Mouse (Mus musculus) frontal cortex, postnatal 25 days (tissue): ENCODE measurements around the gene N4bp2.
A peak's percentile ranks its signal among the peaks of the same experiment; 100 is the strongest.
"Not testable (repeated sequence)": the region's sequence is repeated elsewhere in the genome, so short reads cannot be mapped to it uniquely, and the experiment has no call there.

Source experiments
- DNase-seq, 2 experiments: peaks; one replicate each; pipeline ENCODE4 v3.0.0; 2022; ENCODE audit warnings: low spot score in 2 of 2

N4bp2 gene

GRCm38 (mm10) chr5:65763088-65763915, at the start of gene N4bp2:
N4bp2 (plus strand) TSS chr5:65763521.
- DNase-seq: peak; percentile 19 to 44

DNA sequence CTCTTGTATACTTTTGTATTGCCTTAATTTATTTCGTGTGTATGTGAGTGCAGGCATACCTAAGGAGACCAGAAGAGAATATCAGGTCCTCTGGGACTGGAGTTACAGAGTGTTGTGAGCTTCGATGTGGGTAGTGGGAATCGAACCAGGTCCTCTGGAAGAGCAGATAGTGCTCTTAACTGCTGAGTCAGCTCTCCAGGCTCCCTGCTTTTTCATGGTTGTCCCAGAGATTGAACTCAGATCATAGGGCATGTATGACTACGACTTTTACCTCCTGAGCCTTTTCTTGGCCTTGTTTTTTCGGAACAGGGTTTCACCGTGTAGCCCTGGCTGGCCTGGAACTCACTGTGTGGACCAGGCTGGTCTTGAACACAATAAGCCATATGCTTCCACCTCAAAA, 48.2 kb upstream of the N4bp2 start:
- DNase-seq: no peak

DNA sequence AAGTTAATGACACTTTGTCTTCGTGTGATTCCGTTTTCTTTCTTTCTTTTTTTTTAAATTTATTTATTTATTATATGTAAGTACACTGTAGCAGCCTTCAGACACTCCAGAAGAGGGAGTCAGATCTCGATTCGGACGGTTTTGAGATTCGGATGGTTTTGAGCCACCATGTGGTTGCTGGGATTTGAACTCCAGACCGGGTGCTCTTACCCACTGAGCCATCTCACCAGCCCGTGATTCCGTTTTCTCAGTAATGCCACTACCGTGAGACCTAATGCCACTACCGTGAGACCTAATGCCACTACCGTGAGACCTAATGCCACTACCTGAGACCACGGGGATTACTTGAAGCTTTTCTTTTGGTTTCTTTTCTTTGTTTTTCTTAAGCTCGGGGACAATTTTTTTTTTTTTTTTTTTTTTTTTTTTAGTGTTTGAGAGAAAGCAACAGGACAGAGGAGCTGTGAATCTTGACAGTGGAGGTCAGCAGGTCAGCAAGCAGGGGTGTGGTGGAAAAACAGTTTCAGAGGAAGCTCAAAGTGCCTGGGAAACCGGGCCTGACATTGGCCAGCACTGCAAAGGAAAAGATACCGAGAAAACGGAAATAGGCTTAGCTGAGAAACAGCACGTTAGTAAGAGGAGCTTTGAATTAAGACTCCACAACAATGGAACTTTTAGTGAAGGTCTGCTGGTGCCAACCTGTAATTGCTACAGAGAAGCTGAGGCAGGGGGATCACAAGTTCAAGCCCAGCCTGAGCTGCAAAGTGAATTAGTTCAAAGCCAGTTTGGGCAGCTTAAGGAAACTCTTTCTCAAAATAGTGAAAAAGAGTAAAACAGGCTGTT, 46.0 kb upstream of the N4bp2 start:
- no peak for DNase-seq

GRCm38 (mm10) chr5:65717903-65718211, 45.5 kb upstream of the N4bp2 start:
- not testable (repeated sequence) for DNase-seq

GRCm38 (mm10) chr5:65718368-65718767, 45.0 kb upstream of the N4bp2 start:
- no peak for DNase-seq

- peak; percentile 8 to 23 for DNase-seq
These were observed 38.8 kb upstream of the N4bp2 start for GRCm38 (mm10) chr5:65724311-65725054.

GRCm38 (mm10) chr5:65731173-65732007, 31.9 kb upstream of the N4bp2 start:
- DNase-seq: no peak

DNA sequence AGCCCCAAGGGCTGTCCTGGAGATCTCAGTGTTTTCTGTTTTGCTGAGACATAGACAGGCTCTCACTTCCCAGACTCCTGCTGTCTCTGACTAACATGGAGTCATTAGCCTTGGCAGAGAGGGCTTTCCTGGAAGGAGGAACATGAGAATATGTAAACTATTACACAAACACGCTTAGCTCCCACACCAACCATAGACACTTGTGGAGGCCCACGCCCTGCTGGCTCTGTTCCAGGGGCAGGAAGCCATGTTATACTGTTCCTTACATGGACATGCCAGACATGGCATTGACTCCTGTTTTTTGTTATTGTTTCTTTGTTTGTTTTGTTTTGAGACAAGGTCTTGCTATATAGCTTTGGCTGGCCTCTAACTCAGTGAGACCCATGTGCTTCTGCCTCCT, 27.7 kb upstream of the N4bp2 start:
- no peak for DNase-seq

- no peak for DNase-seq
These were observed 24.0 kb upstream of the N4bp2 start for GRCm38 (mm10) chr5:65739366-65739765.

GRCm38 (mm10) chr5:65746908-65747307, 16.4 kb upstream of the N4bp2 start:
- DNase-seq: no peak

- DNase-seq: no peak
These were observed 14.9 kb upstream of the N4bp2 start for GRCm38 (mm10) chr5:65748386-65748785.

DNA sequence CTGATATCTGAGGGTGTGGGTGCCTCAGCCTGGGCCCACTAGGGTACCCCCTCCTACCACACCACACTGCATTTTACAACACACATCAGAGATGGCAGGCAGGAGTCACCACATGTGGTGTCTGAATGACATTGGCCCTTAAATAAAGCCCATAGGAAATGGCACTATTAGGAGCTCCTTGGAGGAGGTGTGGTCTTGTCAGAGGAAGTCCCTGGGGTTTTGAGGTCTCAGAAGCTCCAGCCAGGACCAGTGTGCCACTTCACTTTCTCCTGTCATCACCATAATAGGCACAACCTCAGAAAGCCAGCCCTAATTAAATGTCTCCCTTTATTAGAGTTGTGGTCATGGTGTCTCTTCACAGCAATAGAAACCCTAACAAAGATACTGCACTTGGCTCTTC, 14.4 kb upstream of the N4bp2 start:
- DNase-seq: no peak

DNA sequence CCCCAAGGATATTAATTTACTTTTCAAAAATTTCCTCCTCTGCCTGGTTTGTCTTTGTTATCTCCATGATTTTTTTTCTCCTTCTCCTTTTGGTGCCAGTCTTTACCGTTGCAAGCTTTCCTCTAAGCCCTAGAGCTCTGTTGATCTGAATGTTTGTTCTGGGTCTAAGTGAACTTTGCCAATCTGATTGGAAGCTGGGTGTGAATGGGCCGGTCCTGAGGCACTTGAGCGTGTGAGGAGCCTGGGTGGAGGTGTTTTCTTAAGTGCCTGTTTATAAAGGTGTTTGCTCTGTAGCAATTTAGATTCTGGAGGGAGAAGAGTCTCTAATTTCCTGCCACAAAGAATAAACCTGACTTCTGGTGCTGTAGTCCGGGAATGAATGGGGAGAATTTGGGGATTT, 11.3 kb upstream of the N4bp2 start:
- DNase-seq: no peak

- DNase-seq: no peak
These were observed 7.5 kb upstream of the N4bp2 start for GRCm38 (mm10) chr5:65755859-65756258.

DNA sequence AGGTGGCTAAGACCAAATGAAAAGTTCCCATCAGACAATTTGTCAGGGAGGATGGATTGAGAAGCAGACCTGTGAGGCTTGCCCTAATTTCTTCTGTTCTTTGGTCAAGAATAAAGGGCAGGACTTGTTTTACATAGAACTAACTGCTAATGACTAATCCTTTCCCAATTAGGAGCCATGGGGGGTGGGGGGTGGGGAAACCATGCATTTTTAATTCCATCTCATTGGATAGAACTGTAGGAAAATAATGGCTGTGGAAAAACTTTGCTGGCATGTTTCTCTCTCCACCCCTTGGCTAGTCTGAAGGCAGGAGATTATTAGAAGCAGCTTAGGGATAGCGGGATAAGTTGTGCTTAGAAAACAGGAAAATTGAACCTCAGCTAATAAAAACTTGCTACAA, 6.2 kb upstream of the N4bp2 start:
- DNase-seq: no peak

- DNase-seq: no peak
These were observed 3.3 kb upstream of the N4bp2 start for GRCm38 (mm10) chr5:65760041-65760440.

- no peak for DNase-seq
These were observed 2.7 kb upstream of the N4bp2 start for GRCm38 (mm10) chr5:65760599-65760998.

- no peak for DNase-seq
These were observed 2.3 kb upstream of the N4bp2 start for GRCm38 (mm10) chr5:65761020-65761419.

DNA sequence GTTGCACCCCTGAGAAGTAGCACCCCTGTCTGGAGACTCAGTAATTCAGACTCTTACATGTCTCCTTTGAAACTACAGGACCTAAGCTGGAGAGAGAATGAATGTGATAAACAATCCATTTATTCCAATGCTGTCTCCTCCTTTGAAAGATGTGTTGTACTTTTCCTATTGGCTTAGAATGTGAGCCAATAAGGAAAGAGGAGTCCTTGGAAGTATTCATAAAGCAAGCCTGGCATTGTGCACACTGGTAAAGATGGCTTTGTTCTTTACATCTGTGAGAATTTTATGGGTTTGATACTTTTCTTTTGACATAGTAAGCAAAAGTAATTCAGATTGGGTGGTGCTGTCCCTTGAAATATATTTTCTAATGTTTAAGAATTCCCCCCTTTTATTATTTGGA, 1.4 kb upstream of the N4bp2 start:
- no peak for DNase-seq

DNA sequence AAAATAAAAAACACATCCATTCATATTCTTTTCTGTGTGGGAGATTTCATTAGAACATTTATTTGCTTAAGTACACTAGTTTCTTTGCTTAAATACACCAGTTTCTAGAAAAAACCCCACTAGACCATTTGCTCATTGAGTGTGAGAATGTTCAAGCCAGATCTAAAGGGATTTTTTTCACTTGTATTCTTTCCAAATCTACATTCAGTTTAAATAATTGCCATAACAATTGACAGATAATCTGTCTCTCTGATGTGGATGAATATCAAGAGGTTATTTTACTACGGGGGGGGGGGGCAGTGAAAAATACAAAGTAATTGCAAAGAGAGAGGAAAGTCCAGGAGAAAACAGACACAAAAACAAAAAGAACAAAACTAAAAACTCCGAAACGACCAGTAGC, 635 bp upstream of the N4bp2 start:
- DNase-seq: no peak
